Comparison of ENCODE assay signal across 9 mouse cellular contexts in the genomic region with DNA sequence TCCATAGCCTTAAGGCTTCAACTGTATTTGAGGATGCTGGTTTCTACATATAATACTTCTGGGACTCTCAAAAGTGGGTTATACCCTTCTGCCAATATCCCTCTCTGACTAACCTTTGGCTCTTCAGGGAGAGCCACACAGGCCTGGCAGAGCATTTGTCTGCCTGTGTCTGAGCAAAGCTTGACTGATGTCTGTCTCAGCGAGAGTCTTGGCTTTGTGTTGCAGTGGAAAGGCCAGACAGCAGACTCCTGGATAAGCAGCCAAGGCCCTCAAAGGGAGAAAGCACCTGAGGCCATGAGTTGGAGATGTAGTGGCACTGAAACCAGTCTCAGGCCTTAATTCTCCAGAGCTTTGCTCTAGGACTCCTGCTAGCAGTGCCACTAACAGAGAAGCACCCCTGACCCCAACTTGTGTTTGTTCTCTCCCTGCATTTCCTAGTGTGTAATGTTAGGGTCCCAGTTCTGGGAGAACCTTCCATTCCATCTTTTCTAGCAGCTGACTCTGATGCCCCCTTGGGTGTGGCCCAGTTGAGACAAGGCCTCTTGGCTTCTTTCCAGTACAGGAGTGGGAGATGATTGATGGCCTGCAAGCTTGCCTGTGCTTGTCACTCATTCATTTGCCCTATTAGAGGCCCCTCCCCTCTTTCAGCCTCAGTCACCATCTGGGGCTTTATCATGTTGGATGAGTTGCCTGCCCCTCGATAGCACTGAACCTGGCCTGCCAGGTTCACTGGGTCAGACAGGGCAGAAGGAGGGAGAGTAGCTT. TPM values are rescaled to one million over a fixed set of nuclear protein-coding genes. Genes with fewer than 3 reads are reported as not detected.
DNase-seq lines count a peak whose midpoint lies in the region; ATAC-seq lines count a peak whose summit lies in the region.
"Had no signal": no experiment of that assay in that cellular context is flagged by ENCODE, and none has a peak within 500 bp of the region (broad histone marks: within the 10 kb centered on the region; RNA-seq: fewer than 3 reads in every experiment).

No protein-coding gene starts in this region.

- 34% methylated on average over 2 of the region's 2 CpGs for WGBS in kidney, embryonic 15.5 days
- 30% methylated on average over 2 of the region's 2 CpGs for WGBS in hindbrain, embryonic 15.5 days
- 24% methylated on average over 2 of the region's 2 CpGs for WGBS in neural tube, embryonic 14.5 days

- peak overlapping the region; percentile 50 for H3K4me3 ChIP-seq in kidney, embryonic 15.5 days (replicated peaks)
- peak overlapping the region; percentile 54 for H3K4me3 ChIP-seq in hindbrain, embryonic 15.5 days
- peak overlapping the region; percentile 48 for H3K4me3 ChIP-seq in neural tube, embryonic 14.5 days (ENCODE audit: low read depth, low read length)

- DNase-seq in kidney, postnatal 10 days, result no peak
- DNase-seq in cerebellum, postnatal 10 days, result peak; percentile 47 to 73
- no peak for DNase-seq in left cerebral cortex, adult 11 months (ENCODE audit: low spot score)
- DNase-seq in lung, postnatal 14 days, result no peak
- DNase-seq: kidney, postnatal 36 days had no signal

- peaks cover 17% of the 10 kb centered on the region; the same call in 1 of the 2 replicates for H3K36me3 ChIP-seq in kidney, embryonic 15.5 days
- no peaks in the 10 kb centered on the region for H3K36me3 ChIP-seq in hindbrain, embryonic 15.5 days
- H3K36me3 ChIP-seq in neural tube, embryonic 14.5 days (ENCODE audit: control insufficient read depth, insufficient read depth, low read length), result no peaks in the 10 kb centered on the region

- no peaks in the 10 kb centered on the region for H3K27me3 ChIP-seq in kidney, embryonic 15.5 days
- no peaks in the 10 kb centered on the region for H3K27me3 ChIP-seq in hindbrain, embryonic 15.5 days
- no peaks in the 10 kb centered on the region for H3K27me3 ChIP-seq in neural tube, embryonic 14.5 days (ENCODE audit: control insufficient read depth, insufficient read depth, low read length)

- no peak for ATAC-seq in kidney, embryonic 15.5 days (replicated peaks; ENCODE audit: low FRiP score)
- no peak for ATAC-seq in hindbrain, embryonic 15.5 days (ENCODE audit: low FRiP score, low read depth)
- ATAC-seq in neural tube, embryonic 14.5 days (ENCODE audit: low read depth), result no peak
- ATAC-seq in inflammation-experienced regulatory T-cells, adult 6 months, result no peak

- no peak overlapping the region for H3K9ac ChIP-seq in kidney, embryonic 15.5 days
- peak overlapping the region; percentile 68 for H3K9ac ChIP-seq in hindbrain, embryonic 15.5 days
- peak overlapping the region; percentile 58 for H3K9ac ChIP-seq in neural tube, embryonic 14.5 days (replicated peaks; ENCODE audit: low read depth, low read length)

- no peak overlapping the region for H3K27ac ChIP-seq in kidney, embryonic 15.5 days
- H3K27ac ChIP-seq in hindbrain, embryonic 15.5 days (replicated peaks), result peak overlapping the region; percentile 93
- peak overlapping the region; percentile 34; the same call in 1 of the 2 replicates for H3K27ac ChIP-seq in neural tube, embryonic 14.5 days (ENCODE audit: low read depth, low read length)

- no peaks in the 10 kb centered on the region for H3K9me3 ChIP-seq in kidney, embryonic 15.5 days (replicated peaks)
- H3K9me3 ChIP-seq in hindbrain, embryonic 15.5 days, result no peaks in the 10 kb centered on the region
- no peaks in the 10 kb centered on the region for H3K9me3 ChIP-seq in neural tube, embryonic 14.5 days (ENCODE audit: control insufficient read depth, low read length)

- H3K4me2 ChIP-seq in kidney, embryonic 15.5 days, result peak overlapping the region; percentile 65
- H3K4me2 ChIP-seq in hindbrain, embryonic 15.5 days, result peak overlapping the region; percentile 71
- peak overlapping the region; percentile 69 for H3K4me2 ChIP-seq in neural tube, embryonic 14.5 days (ENCODE audit: low read depth, low read length)

- H3K4me1 ChIP-seq in kidney, embryonic 15.5 days, result peaks cover 20% of the 10 kb centered on the region
- H3K4me1 ChIP-seq in hindbrain, embryonic 15.5 days (replicated peaks), result peaks cover 46% of the 10 kb centered on the region
- H3K4me1 ChIP-seq in neural tube, embryonic 14.5 days (ENCODE audit: control insufficient read depth, insufficient read depth, low read length), result peaks cover 8% of the 10 kb centered on the region; the same call in 1 of the 2 replicates

RNA-seq across cellular contexts. Expression of a gene that starts 1.5 kb away (rescaled TPM):
- 11.4 and 17.0 TPM in 2 replicates for polyA plus RNA-seq in kidney, embryonic 15.5 days (2015; fragmentation: Nextera tagmentation; extraction: Ambion mirVana)
- 53.6 and 55.5 TPM in 2 replicates for polyA plus RNA-seq in hindbrain, embryonic 15.5 days (2015; fragmentation: Nextera tagmentation; extraction: Ambion mirVana)
- 42.5 and 47.1 TPM in 2 replicates for polyA plus RNA-seq in neural tube, embryonic 14.5 days (2014; fragmentation: Nextera tagmentation; extraction: Ambion mirVana)
- 1 to 10 TPM; 1.6 to 6.5 (median 4.6) TPM for polyA plus RNA-seq in inflammation-experienced regulatory T-cells, adult 6 months (2017; shearing (Covaris generic))

RNA-seq across cellular contexts. Expression of a gene that starts 17.5 kb away (rescaled TPM):
- 67.0 and 67.1 TPM in 2 replicates for polyA plus RNA-seq in kidney, embryonic 15.5 days (2015; fragmentation: Nextera tagmentation; extraction: Ambion mirVana)
- 57.7 and 61.0 TPM in 2 replicates for polyA plus RNA-seq in hindbrain, embryonic 15.5 days (2015; fragmentation: Nextera tagmentation; extraction: Ambion mirVana)
- 50.4 and 52.5 TPM in 2 replicates for polyA plus RNA-seq in neural tube, embryonic 14.5 days (2014; fragmentation: Nextera tagmentation; extraction: Ambion mirVana)
- 10 to 100 TPM; 54.7 to 72.5 (median 72.5) TPM for polyA plus RNA-seq in inflammation-experienced regulatory T-cells, adult 6 months (2017; shearing (Covaris generic))

RNA-seq across cellular contexts. Expression of a gene that starts 23.1 kb away (rescaled TPM):
- 123 and 126 TPM in 2 replicates for polyA plus RNA-seq in kidney, embryonic 15.5 days (2015; fragmentation: Nextera tagmentation; extraction: Ambion mirVana)
- 73.4 and 75.9 TPM in 2 replicates for polyA plus RNA-seq in hindbrain, embryonic 15.5 days (2015; fragmentation: Nextera tagmentation; extraction: Ambion mirVana)
- polyA plus RNA-seq in neural tube, embryonic 14.5 days (2014; fragmentation: Nextera tagmentation; extraction: Ambion mirVana), result 71.5 and 73.3 TPM in 2 replicates
- polyA plus RNA-seq in inflammation-experienced regulatory T-cells, adult 6 months (2017; shearing (Covaris generic)), result 10 to 100 TPM; 70.0 to 79.0 (median 77.5) TPM

RNA-seq across cellular contexts. Expression of a gene that starts 25.6 kb away (rescaled TPM):
- polyA plus RNA-seq in kidney, embryonic 15.5 days (2015; fragmentation: Nextera tagmentation; extraction: Ambion mirVana), result 191 and 221 TPM in 2 replicates
- polyA plus RNA-seq in hindbrain, embryonic 15.5 days (2015; fragmentation: Nextera tagmentation; extraction: Ambion mirVana), result 868 and 983 TPM in 2 replicates
- polyA plus RNA-seq in neural tube, embryonic 14.5 days (2014; fragmentation: Nextera tagmentation; extraction: Ambion mirVana), result 761 and 960 TPM in 2 replicates
- 100 to 1,000 TPM; 167 to 342 (median 246) TPM for polyA plus RNA-seq in inflammation-experienced regulatory T-cells, adult 6 months (2017; shearing (Covaris generic))

RNA-seq across cellular contexts. Expression of a gene that starts 33.5 kb away (rescaled TPM):
- 137 TPM in 2 replicates for polyA plus RNA-seq in kidney, embryonic 15.5 days (2015; fragmentation: Nextera tagmentation; extraction: Ambion mirVana)
- polyA plus RNA-seq in hindbrain, embryonic 15.5 days (2015; fragmentation: Nextera tagmentation; extraction: Ambion mirVana), result 284 and 300 TPM in 2 replicates
- 213 and 279 TPM in 2 replicates for polyA plus RNA-seq in neural tube, embryonic 14.5 days (2014; fragmentation: Nextera tagmentation; extraction: Ambion mirVana)
- 100 to 1,000 TPM; 130 to 165 (median 156) TPM for polyA plus RNA-seq in inflammation-experienced regulatory T-cells, adult 6 months (2017; shearing (Covaris generic))

Comparison
In these comparisons a context has a peak if more than half of its experiments do, and no peak if none do; other contexts are left out.
1. DNase-seq: peak in cerebellum, postnatal 10 days (2 of 2); none in kidney, postnatal 10 days (single experiment), left cerebral cortex, adult 11 months (single experiment) and lung, postnatal 14 days (single experiment).
2. Peak in every context shown above with its lines, with median percentiles within 50 percentile points of each other: H3K4me2 ChIP-seq and H3K4me3 ChIP-seq.